Mouse (Mus musculus) T-cell, adult 2 months (primary cell): ENCODE data around the gene Hivep3.

ENCODE experiments used
- DNase-seq: peaks from one replicate; pipeline ENCODE4 v3.0.0; 2022; ENCODE audit warnings: low spot score

Gene Hivep3

DNA sequence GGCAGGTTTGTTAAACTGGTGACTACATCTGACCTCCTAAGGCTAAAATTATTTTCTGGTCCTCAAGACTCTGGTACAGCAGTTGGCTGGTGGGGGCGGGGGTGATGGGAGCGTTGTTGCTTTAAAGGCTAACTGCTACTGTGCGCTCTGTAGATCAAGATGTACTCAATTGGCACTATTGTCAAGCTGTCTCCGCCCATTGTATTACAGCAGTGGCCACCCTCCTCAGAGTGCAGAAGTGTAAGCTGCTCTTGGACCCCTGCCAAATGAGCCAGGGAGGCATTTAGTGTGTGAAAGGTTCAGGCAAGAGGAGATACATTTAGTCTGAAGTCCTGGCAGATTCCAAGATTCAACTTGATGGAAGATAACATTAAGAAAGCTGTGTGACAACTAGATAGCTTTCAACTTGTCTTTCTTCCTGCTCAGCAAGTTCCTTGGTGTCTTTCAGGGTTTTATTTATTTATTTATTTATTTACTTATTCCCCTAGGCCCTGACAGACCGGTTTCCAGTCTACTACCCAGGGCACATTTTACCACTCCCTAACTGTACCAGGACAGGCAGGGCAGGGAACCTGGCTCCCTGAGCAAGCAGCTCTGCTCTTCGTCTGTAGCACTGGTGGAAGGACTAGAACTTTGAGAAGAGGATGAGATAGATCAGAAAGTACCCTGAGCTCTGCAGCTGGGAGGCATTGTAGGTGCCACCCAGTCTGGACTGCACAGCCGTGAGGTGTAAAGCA is 83.2 kb downstream of the Hivep3 start:
- DNase-seq: no peak

GRCm38 (mm10) chr4:119825956-119826355 is 92.4 kb downstream of the Hivep3 start:
- no peak for DNase-seq

- DNase-seq: no peak
Measured at GRCm38 (mm10) chr4:119828386-119828785, 94.8 kb downstream of the Hivep3 start.

DNA sequence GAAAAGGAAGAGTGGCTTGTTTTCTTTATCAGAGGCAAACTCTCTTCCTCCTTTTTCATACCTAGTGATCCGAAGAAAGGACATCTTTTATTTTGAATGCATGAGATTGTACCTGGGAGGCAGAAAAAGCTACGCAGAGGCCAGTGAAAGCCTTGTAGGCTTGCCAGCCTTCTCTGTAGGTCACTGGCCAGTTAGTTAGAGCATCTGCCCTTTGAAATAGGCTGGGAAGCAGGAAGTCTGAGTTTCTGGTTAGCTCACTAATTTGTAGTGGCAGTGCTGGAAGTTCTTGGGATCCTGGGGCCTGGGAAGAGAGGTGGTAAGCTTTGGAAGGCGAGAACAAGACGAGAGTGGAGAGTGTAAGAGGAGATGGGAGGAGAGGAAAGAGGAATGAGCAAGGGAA is 95.4 kb downstream of the Hivep3 start:
- no peak for DNase-seq

DNA sequence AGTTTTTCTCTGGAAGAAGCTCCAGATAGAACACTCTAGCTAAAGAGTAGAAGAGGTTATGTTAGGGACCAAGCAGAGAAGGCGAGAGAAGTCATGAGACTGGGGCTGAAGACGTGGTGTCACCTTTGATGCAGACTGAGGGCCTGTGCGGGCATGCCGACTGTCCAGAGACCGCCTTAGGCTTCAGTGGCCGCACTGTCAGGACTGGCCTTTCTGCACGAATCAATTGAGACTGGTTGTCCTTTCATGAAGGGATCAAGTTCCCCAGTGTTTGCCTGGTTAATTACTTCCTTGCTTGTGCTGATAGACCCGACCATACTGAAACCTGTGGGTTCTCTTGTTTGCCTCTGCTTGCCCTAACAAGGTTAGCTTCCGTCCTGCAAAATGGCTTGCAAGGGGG is 99.7 kb downstream of the Hivep3 start:
- no peak for DNase-seq

- DNase-seq: no peak
Measured at GRCm38 (mm10) chr4:119833884-119834283, 100.3 kb downstream of the Hivep3 start.

- no peak for DNase-seq
Measured at GRCm38 (mm10) chr4:119836181-119836580, 102.6 kb downstream of the Hivep3 start.

GRCm38 (mm10) chr4:119837505-119838065 is 104.0 kb downstream of the Hivep3 start:
- no peak for DNase-seq

DNA sequence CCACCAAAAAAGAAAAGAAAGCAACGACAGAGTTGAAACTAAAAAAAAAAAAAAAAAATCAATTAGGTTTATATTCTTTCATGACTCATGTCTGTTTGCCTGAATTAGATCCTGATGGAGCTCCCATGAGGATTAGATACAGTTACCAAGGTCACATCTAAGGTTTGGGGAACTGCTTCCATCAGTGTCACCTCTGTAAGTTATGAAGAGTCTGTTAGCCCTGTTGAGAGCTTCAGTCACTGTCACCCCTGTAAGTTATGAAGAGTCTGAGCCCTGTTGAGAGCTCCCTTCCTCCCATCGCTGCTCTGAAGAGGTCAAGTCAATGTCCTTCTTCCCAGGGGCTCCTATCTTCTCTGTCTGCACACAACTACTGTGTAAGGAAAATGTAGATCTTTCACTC is 104.7 kb downstream of the Hivep3 start:
- DNase-seq: no peak

GRCm38 (mm10) chr4:119843294-119843693 is 109.7 kb downstream of the Hivep3 start:
- no peak for DNase-seq

GRCm38 (mm10) chr4:119844267-119844666 is 110.7 kb downstream of the Hivep3 start:
- no peak for DNase-seq

DNA sequence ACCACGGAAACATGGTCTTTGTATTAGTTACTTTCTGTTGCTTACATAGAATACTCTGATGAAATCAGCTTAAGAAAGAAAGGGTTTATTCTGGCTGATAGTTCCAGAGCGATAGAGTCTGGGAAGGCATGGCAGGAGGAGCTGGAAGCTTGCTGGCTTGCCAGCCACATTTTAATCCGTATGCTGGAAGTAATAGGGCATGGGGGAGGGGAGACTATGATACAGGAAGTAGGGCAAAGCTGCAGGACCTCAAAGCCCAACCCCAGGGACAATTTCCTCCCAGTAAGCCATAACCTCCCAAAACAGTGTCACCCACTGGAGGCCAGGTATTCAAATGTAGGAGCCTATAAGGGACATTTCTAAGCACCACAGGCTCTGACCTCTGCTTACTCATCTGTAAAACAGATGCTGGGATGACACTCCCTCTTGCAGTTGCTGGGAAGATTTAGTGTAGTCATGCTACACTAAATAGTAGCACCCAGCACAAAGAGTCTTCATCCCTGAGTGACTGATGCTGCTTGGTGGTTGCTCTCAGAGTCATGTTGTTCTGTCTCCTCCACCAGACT is 112.1 kb downstream of the Hivep3 start:
- no peak for DNase-seq

DNA sequence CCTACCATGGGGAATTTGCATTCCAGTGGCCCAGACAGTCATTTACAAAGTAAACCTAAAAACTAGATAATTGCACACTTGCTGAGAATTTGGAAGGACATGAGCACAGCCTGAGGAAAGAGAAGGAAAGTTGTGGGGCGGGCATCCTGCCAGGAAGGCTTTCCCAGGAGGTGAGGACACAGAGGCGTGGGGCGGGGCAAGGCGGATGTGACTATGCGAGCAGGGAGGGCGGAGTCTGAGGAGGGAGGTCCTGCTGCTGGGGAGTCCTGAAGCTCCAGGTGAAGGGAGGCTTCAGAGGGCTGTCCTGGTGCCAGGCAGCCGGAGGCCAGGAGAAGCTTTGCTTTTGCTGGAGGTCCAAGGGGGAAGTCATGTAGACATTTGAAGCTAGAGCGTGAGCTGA is 118.9 kb downstream of the Hivep3 start:
- no peak for DNase-seq

DNA sequence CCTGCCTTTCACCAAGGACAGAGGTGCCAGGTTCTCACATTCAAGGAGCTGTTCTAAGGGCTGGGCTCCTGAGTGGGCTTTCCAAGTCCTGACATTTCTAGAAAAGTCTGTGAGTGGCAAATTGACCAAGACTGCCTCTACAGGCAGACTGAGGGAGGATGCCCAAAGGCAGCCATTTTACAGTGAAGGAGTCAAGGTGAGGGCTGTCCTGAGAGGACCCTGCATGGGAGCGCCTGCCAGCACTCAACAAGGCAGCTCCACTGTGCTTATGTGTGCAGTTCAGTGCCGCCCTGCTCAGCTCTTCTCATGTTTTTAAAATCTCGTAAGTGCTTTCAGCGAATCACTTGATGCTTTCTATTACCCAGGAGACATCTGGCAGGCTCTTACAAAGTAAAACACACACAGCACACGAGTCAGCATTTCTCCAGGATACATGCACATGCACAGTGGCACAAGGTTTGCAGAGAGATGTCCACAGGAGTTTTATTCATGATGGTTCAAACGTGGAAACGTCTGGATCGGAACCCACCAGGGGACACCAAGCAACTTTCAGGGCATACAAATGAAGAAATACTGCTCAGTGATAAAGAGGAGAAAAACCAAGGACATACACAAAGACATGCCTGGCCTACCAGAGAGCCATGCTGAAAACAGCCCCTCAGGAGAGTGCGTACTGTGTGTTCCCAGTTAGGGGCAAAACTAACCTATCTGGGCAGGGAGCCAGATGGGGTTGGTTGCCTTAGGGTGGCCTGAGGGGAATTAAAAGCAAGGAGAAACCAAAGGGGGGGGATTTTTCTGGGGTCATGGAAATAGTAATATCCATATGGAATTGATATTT is 120.9 kb downstream of the Hivep3 start:
- no peak for DNase-seq

GRCm38 (mm10) chr4:119859454-119859853 is 125.9 kb downstream of the Hivep3 start:
- no peak for DNase-seq

- DNase-seq: no peak
Measured at GRCm38 (mm10) chr4:119861001-119861400, 127.4 kb downstream of the Hivep3 start.

- DNase-seq: no peak
Measured at GRCm38 (mm10) chr4:119865827-119866455, 132.4 kb downstream of the Hivep3 start.

DNA sequence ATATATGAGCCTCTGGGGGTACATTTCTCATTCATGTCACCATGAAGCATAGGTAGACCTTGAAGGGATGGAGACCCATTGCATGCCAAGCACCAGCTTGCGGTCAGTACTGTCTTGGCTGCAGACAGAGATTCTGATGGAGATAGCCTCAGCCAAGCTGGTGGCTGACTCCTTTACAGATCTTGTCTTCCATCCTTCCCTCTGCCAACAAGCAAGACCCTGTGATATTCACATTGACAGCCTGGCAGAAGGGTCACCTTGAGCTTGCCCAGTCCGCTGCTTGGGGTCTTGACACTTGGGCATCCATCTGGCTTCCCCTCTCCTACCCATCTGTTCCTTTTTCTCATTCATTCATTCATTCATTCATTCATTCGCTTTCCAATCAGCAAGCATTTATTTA is 133.5 kb downstream of the Hivep3 start:
- no peak for DNase-seq

GRCm38 (mm10) chr4:119870411-119870810 is 136.8 kb downstream of the Hivep3 start:
- no peak for DNase-seq

- no peak for DNase-seq
Measured at GRCm38 (mm10) chr4:119871441-119871840, 137.9 kb downstream of the Hivep3 start.

- DNase-seq: no peak
Measured at GRCm38 (mm10) chr4:119871861-119872582, 138.4 kb downstream of the Hivep3 start.

DNA sequence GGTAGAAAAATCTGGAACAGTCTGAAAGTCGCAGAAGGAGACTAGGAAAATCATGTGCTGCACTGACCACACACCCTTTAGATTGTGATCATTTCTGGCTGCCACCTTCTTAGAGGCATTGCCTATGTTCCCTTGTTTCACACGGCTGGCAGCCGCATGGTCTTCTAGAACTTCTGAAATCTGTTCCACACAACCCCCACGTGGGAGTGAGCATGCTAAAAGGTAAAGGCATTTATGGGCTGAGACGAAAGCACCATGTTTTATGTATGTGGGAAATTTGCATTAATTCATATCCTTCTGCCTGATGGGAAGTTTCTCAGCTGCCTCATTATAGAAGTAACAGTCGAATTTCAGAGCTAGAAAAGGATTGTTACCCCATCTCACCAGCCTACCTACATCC is 140.4 kb downstream of the Hivep3 start:
- DNase-seq: no peak
